Mouse (Mus musculus): ENCODE data around the gene Ass1.

Gene Ass1

DNA sequence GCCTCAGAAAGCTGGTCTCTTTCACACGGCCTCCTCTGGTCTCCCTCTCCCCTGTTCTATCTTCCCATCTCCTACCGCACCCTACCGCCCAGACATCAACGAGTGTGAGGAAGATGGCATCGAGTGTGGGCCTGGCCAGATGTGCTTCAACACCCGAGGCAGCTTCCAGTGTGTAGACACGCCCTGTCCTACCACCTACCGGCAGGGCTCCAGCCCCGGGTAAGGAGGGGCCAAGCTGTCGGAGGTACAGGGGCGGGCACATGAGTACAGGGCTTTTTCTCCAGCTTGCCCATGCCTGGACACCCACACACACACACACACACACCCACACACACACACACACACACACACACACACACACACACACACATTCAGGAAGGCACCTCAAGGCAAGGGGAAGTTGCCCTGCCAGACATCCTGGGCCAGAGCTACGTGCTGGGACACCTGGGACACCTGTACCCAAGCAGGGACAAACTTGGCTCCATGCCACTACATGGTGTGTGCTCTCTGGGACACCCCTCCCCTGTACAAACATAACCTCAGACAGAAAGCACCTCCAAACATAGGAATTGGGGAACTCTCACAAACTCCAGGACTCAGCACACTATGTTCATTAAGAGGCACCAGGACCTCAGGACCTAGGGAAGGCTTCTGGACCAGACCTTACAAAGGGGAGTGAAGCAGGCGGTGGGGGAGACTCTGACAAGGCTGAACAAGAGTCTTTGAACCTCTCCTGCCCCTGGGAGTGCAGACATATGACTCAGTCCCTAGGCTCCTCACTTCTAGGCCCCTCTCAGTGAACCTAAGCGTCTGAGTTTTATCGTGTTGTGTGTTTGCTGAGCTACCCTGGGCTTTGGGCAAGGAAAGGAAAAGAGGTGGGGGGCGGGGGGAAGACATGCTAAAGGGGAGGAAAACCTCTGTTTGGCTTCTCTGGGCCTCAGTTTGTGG lies 10.7 kb upstream of the Ass1 start:
- DNase-seq (ENCODE audit: low spot score): no peak

GRCm38 (mm10) chr2:31460025-31460571 lies 9.9 kb upstream of the Ass1 start:
- no peak for DNase-seq (ENCODE audit: low spot score)

- DNase-seq (ENCODE audit: low spot score): no peak
These were observed 9.1 kb upstream of the Ass1 start for GRCm38 (mm10) chr2:31460920-31461319.

DNA sequence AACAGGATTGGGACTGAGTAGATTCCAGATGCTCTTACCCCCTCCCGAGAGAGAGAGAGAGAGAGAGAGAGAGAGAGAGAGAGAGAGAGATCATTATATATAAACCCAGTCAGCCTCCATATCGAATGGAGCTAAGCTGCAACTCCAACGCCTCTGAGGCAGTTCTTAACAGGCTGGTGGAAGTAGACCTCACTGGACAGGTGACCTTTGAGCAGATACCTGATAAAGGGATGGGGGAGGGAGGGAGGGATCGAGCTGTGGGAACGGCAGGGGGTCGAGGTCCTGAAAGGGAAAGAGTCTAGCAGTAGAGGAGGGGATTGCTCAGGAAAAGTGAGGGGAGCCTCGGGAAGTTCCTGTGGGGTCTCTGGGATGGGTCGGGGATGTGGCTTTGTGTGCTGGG lies 8.0 kb upstream of the Ass1 start:
- DNase-seq (ENCODE audit: low spot score): no peak

GRCm38 (mm10) chr2:31463253-31463652 lies 6.8 kb upstream of the Ass1 start:
- no peak for DNase-seq (ENCODE audit: low spot score)

- no peak for DNase-seq (ENCODE audit: low spot score)
These were observed 6.1 kb upstream of the Ass1 start for GRCm38 (mm10) chr2:31463696-31464528.

GRCm38 (mm10) chr2:31464529-31464910 lies 5.5 kb upstream of the Ass1 start:
- DNase-seq (ENCODE audit: low spot score): no peak

GRCm38 (mm10) chr2:31467457-31467856 lies 2.5 kb upstream of the Ass1 start:
- no peak for DNase-seq (ENCODE audit: low spot score)

- no peak for DNase-seq (ENCODE audit: low spot score)
These were observed 1.1 kb upstream of the Ass1 start for GRCm38 (mm10) chr2:31468857-31469256.

DNA sequence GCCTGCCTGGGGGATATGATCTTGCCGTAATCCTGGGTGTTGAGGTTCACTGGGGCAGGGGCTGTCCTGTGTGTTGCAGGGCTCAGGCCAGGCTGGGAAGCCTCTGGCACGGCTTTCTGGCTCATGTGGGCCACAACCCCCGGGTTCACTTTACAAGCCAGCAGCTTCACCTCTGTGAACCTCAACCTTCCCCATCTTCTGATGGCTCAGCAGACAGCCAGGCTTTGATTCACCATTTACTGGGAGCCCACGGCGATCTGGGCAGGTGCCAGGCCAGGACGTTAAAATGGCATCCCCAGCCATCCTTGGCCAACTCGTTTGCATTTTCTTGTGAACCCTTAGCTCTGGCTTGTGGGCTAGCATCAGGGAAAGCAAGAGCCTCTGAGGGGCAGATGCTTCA lies 527 bp upstream of the Ass1 start:
- DNase-seq (ENCODE audit: low spot score): no peak

DNA sequence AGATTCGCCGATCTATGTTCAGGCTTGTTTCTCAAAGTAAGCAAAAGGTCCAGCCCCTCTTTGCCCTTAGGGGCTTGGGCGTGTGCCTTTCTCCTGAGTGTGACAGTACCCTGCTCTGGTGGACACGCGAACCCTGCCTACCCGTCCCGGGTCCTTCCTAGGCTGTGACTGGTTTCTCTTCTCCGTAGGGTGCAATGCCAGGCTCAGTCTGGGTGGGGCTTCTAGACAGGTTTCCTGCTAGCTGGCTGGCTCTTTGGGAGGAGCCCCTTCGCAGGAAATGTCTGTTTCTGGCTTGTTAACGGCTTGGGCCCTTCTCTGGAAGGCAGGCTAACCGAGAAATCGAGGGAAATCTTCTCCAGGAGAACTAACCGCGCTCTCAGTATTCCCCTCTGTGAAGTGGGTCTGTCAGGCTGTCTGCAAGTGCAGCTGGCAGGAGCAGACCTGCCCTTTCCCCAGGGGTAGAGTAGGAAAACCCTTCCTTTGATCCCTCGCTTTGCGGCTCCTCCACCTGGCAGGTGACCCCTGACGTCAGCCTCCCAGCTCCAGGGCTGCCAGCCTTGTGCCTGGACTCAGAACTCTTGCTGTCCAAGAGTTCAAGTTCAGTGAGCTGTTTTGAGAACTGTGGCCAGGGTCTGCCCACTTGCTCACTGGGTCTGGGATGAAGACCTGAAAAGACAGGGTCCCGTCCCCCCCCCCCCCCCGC lies 827 bp downstream of the Ass1 start:
- DNase-seq (ENCODE audit: low spot score): no peak

GRCm38 (mm10) chr2:31471611-31472010 lies 1.6 kb downstream of the Ass1 start:
- no peak for DNase-seq (ENCODE audit: low spot score)

- peak; percentile 49 for DNase-seq (ENCODE audit: low spot score)
These were observed 2.5 kb downstream of the Ass1 start for GRCm38 (mm10) chr2:31472406-31473065.

DNA sequence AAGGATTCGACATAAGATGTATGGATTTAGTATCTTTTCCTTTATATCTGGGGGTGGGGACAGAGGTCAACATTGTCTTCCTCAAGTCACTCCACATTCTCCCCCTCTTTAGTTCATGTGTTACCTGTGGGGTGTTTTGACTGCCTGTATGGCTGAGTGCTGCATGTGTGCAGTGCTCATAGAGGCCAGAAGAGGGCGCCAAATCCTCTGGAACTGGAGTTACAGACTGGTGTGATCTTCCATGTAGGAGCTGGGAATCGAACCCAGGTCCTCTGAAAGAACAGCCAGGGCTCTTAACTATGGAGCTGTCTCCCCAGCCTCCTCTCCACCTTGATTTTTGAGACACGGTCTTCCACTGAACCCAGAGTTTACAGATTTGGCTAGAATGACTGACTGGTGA lies 3.9 kb downstream of the Ass1 start:
- DNase-seq (ENCODE audit: low spot score): no peak

DNA sequence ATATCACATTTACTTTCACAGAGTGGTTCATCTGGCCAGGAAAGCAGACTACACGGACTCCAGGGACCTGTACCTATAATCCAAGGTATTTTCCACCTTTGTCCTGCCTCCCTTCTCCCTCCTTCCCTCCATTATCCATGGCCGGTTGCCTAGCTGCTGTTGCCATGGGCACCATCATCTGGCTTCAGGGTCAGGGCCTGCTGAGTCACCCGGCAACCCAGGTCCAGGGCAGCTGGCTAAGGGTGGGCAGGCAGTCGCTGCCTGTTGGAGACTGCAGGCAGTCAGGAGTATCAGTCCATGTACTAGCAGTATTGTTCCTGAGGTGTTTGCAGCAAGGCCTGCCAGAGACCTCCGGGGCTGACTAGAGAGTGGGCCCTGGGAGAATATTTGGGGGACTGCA lies 4.7 kb downstream of the Ass1 start:
- no peak for DNase-seq (ENCODE audit: low spot score)

DNA sequence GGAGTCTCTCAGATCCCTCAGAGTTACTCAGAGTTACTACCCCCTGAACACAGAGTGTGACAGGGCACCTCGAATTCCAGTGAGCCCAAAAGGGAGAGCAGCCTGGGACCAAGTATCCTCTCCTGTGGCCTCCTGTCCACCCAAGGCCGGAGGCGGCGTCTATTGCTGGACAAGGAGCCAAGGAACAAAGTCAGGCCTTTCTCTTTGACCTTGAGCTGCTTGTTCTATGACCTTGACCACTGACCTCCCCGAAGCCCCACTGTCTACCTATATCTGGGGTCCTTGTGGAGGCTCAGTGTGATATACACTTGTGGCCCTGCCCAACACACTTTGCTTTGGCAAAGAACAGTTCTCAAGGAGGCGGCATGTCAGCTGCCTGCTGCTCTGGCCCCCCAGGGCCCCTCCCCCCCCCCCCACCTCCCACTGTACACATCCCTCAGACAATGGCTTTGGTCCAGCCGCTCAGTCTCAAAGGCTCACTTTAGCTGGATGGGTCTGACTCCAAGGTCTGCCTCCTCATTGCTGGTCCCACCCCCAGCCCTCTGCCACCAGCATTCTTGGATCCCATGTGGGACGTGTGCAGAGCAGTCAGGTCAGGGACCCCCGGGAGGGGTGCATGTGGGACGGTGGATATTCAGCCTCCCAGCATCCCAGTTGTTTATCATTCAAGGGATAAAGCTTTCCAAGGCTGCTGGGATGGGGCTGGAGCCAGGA lies 6.3 kb downstream of the Ass1 start:
- DNase-seq (ENCODE audit: low spot score): no peak

GRCm38 (mm10) chr2:31477234-31478161 lies 7.5 kb downstream of the Ass1 start:
- no peak for DNase-seq (ENCODE audit: low spot score)

DNA sequence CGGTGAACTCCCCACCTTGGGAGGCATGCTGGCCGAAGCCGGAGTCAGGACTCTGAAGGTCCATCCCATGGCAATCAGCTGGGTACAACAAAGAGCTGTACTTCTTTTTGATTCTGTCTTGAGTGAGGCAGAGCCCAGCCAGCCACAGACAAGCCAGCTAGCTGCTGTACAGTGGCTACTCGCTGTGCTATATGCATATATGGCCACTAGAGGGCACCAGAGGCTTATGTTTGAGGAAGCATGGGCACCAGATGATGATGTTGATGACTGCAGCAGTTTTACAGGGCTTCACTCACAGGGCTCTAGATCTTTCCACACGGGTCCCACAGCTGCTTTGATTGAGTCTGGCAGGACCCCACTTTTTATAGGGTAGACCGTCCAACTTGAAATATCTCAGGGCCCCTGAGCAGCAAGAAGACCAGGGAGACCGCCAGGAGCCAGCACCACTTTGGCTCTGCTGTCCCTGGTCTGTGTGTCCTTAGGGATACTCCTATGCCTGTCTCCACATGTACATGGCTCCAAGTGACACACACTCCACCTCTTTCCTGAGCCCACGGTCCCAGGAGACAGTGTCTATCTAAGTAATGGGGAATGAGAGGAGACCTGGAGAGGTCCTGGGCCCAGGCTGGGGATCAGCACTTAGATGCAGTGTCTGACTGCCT lies 13.0 kb downstream of the Ass1 start:
- DNase-seq (ENCODE audit: low spot score): peak; percentile 80

DNA sequence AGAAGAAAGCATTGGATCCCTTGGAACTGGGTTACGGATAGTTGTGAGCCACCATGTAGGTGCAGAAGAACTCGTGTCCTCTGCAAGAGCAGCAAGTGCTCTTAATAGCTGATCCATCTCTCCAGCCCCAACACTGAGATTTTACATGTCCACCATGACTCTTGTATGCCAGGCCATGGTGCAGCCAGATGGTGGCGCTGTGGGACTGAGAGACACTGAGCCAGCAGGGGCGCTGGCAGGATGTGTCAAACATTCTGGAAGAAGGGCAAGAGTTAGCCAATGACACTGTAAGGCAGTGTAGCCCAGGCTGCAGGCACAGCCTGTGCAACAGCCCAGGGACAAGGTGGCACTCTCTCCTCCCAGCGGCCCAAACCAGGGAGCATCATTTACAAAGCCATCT lies 14.2 kb downstream of the Ass1 start:
- DNase-seq (ENCODE audit: low spot score): peak; percentile 61

Data from urinary bladder, postnatal 25 days (tissue).